Mouse (Mus musculus): ENCODE results near the gene Prss16.
A peak's percentile ranks its signal among the peaks of the same experiment; 100 is the strongest.

Prss16 gene

DNA sequence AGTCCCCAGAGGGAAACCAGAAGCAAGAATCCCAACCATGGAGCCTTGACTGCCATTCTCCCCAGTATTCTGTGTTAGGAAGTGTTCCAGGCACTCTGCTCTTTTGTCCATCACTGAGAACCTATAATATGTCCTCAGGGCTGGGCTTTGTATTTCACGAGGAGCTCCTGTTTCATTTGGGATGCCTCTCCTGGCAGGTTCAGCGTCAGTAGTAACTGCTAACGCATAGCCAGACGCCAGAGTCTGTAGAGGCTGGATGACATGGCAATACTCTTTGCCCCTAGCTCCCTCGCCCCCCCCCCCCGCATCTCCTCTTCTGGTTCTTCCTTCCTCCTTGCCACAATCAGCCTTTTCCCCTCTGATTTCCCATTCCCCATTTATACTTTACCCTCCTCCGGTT lies at the start of gene Prss16:
Gene Prss16 (minus strand): TSS at position 101 of the 400 bp plus-strand sequence.
- no peak for DNase-seq

DNA sequence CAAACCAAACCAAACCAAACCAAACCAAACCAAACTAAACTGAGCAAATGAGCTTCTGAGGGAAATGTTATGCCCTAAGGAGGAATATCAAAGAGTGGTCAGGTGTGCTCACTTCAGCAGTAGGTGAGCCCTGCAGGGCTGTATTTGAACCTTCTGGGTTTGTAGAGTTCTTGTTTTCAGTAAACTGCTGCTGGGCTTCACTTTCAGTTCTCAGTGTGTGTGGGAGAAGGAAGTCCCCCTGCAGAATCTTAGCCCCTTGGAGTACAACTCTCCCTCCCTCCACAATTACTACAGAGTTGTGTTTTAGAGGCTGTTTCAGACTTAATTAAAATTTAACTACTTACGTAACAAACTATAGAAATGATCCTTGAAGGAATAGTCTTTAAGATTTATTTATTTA lies 44.2 kb upstream of the Prss16 start:
- DNase-seq = no peak

DNA sequence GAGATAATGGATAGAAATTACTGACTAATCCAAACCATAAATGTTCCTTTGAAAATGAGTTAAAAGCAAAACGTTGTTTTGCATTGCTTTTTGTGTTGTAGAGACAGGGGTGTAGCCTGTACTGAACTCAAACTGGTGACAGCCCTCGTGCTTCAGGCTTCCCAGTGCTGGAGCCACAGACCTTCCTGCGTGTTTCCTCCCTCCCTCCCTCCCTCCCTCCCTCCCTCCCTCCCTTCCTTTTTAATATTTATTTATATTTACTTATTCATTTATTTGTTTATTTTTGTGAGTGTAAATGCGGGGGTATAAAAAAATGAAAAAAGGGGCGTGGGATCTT lies 41.9 kb upstream of the Prss16 start:
- DNase-seq = no peak

GRCm38 (mm10) chr13:22050591-22051522 lies 41.3 kb upstream of the Prss16 start:
- DNase-seq = peak; percentile 87

- DNase-seq = peak; percentile 47
Measured at GRCm38 (mm10) chr13:22049737-22050440, 40.3 kb upstream of the Prss16 start.

GRCm38 (mm10) chr13:22049041-22049440 lies 39.5 kb upstream of the Prss16 start:
- DNase-seq = no peak

DNA sequence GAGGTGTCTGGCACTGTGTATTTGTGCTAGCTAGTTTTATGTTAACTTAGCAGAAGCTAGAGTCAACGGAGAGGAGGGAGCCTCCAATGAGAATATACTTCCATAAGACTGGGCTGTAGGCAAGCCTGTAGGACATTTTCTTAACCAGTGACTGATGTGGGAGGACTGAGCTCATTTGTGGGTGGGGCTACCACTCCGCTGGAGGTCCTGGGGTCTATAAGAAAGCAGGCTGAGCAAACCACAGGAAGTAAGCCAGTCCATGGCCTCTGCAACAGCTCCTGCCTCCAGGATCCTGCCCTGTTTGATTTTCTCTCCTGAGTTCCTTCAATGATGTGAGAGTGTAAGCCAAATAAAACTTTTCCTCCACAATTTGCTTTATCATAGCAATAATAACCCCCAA lies 35.8 kb upstream of the Prss16 start:
- DNase-seq = no peak

- DNase-seq = no peak
Measured at GRCm38 (mm10) chr13:22044432-22045155, 35.1 kb upstream of the Prss16 start.

GRCm38 (mm10) chr13:22043503-22044431 lies 34.2 kb upstream of the Prss16 start:
- DNase-seq = no peak

DNA sequence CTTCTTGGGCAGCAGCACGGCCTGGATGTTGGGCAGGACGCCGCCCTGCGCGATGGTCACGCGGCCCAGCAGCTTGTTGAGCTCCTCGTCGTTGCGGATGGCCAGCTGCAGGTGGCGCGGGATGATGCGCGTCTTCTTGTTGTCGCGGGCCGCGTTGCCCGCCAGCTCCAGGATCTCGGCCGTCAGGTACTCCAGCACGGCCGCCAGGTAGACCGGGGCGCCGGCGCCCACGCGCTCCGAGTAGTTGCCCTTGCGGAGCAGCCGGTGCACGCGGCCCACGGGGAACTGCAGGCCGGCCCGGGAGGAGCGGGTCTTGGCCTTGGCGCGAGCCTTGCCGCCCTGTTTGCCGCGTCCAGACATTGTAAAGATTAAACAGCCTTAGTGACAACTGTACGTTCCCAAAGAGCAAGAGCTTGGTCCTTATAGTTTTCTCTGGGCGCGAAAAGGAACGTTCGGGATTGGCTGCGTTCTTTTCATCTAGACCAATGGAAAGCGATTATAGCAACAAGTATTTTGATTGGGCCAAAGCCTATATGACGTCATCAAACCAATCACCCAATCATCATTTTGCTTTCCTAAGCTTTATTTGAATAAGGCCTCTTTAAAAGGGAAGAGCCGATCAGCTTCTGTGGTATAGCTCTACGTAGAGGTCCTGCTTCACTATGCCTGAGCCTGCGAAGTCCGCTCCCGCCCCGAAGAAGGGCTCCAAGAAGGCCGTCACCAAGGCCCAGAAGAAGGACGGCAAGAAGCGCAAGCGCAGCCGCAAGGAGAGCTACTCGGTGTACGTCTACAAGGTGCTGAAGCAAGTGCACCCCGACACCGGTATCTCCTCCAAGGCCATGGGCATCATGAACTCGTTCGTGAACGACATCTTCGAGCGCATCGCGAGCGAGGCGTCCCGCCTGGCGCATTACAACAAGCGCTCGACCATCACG lies 33.3 kb upstream of the Prss16 start, which contains the start of the genes Hist1h2ag and Hist1h2bj:
Gene Hist1h2ag (minus strand): TSS at position 377 of the 935 bp plus-strand sequence.
Gene Hist1h2bj (plus strand): TSS at position 647 of the 935 bp plus-strand sequence.
- DNase-seq = peak; percentile 58

DNA sequence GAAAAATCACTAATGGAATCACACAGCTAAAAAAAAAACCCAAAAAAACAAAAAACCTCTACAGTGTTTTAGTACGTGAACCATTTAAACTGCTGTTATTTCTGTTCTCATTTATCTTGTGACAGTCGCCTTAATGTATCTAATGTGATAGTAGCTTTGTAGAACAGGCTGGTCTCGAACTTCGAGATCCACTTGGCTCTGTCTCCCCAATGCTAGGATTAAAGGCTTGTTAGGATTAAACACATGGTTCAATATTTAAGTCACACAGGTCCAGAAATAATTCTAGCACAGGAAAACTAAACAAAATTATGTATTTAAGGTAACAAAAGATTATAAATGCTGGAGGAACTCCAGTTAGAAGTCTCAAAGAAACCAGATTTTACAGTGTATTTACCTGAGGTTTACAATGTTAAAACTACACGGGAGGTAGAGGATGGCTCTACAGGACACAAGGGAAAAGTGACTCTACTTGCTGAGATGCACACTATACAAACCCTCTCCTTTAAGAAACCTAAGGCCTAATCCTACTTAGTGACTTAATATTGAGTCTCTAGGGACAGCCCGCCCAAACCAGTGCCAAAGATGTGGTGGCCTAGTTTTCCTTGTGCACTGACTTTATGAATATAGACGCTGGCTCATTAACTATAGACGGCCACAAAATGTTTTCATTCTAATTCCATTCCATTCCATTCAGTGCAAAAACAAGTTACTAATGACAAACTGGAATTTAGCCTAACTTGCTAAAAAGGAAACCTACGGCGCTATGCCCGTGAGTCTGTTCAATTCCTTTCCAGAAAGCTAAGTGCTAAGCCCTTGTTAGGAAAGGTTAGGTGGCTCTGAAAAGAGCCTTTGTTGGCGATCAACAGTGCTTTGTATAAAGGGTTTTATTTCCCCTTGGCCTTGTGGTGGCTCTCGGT lies 32.4 kb upstream of the Prss16 start:
- DNase-seq = no peak

GRCm38 (mm10) chr13:22041142-22041536 lies 31.6 kb upstream of the Prss16 start, which contains the start of gene Hist1h4i:
TSS of gene Hist1h4i (minus strand) at chr13:22041362.
- DNase-seq = peak; percentile 97

DNA sequence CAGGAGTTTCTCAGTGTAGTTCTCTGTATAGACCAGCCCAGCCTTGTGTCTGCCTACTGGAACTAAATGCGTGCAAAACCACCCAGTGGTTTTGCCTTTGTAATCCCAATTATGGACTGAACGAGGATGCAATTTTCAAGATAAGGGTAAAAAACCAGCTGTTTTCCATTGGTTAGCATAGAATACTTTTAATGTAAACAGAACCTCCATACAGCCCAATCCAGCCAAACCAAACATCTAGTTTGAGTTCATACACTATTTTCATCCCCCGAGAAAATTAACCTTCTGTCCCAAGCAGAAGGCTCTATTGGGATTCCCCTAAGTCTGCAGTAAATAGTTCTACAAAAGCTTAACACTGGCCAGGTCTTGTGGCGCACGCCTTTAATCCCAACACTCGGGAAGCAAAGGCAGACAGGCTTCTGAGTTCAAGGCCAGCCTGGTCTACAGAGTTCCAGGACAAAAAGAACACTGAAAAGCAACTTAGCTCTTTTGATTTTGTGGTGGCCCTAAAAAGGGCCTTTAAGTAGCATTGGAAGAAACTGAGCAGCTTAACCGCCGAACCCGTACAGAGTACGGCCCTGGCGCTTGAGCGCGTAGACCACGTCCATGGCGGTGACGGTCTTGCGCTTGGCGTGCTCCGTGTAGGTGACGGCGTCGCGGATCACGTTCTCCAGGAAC lies 31.1 kb upstream of the Prss16 start:
- no peak for DNase-seq

DNA sequence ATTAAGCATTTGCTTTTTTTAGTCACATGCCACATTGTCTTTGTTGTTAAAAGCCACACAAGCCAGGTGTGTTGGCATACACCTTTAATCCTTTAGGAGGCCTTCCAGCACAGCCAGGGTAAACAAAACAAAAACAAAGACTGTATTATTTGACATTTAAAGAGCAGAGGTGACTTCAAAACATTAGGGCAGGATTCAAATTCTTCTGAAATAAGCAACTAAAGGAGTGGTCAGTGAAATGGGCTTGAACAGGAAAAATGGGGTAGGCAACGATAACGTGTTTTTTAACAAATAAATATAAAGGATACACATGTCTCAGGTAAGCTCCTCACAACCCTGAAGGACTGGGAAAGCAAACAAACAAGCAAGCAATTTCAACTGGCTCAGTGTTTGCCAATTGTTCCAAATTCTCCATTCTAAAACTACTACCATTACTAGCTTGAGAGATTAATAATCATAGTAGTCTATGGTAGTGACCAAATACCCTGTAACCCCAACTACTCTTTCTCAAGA lies 30.5 kb upstream of the Prss16 start:
- no peak for DNase-seq

GRCm38 (mm10) chr13:22039364-22039763 lies 29.8 kb upstream of the Prss16 start:
- no peak for DNase-seq

- DNase-seq = no peak
Measured at GRCm38 (mm10) chr13:22037415-22037814, 27.9 kb upstream of the Prss16 start.

GRCm38 (mm10) chr13:22036986-22037385 lies 27.4 kb upstream of the Prss16 start:
- no peak for DNase-seq

- DNase-seq = no peak
Measured at GRCm38 (mm10) chr13:22036149-22036956, 26.8 kb upstream of the Prss16 start.
